Mouse (Mus musculus) embryonic facial prominence, embryonic 15.5 days (tissue): ENCODE results near the gene Slc22a2. TPM values are rescaled to one million over a fixed set of nuclear protein-coding genes. Genes with fewer than 3 reads are reported as not detected.

Experiments used
- ATAC-seq: fragments of 200-750 bp; cut with Nextera tagmentation; 2 replicates; pipeline ENCODE4 v1.8.0; 2017; ENCODE audit warnings: low read depth, moderate TSS enrichment; ENCODE audit not compliant: insufficient number of reproducible peaks, low FRiP score, low TSS enrichment
- H3K27ac ChIP-seq: fragments of 300-500 bp; sonication (generic); replicated peaks from 2 replicates; pipeline ENCODE4 v1.5.1; 2015; ENCODE audit warnings: mild to moderate bottlenecking, inconsistent platforms
- H3K27me3 ChIP-seq: fragments of 300-500 bp; sonication (generic); 2 replicates; pipeline ENCODE4 v1.6.1; 2015; ENCODE audit warnings: inconsistent platforms
- H3K36me3 ChIP-seq: fragments of 300-500 bp; sonication (generic); 2 replicates; pipeline ENCODE4 v1.6.1; 2015; ENCODE audit warnings: mild to moderate bottlenecking, inconsistent platforms
- H3K4me1 ChIP-seq: fragments of 300-500 bp; sonication (generic); 2 replicates; pipeline ENCODE4 v1.6.1; 2015; ENCODE audit warnings: inconsistent platforms
- H3K4me2 ChIP-seq: fragments of 300-500 bp; sonication (generic); replicated peaks from 2 replicates; pipeline ENCODE4 v1.6.1; 2015; ENCODE audit warnings: mild to moderate bottlenecking, inconsistent platforms
- H3K4me3 ChIP-seq: fragments of 300-500 bp; sonication (generic); replicated peaks from 2 replicates; pipeline ENCODE4 v1.5.1; 2015; ENCODE audit warnings: mild to moderate bottlenecking, inconsistent platforms
- H3K9ac ChIP-seq: fragments of 300-500 bp; sonication (generic); 2 replicates; pipeline ENCODE4 v1.6.1; 2015; ENCODE audit warnings: inconsistent platforms
- H3K9me3 ChIP-seq: fragments of 300-500 bp; sonication (generic); replicated peaks from 2 replicates; pipeline ENCODE4 v1.6.1; 2016; ENCODE audit warnings: inconsistent platforms
- WGBS: fragments of 180-500 bp; shearing (Covaris S2); methylation state at CpG from one replicate; pipeline ENCODE4 v1.1.7; 2015; 5-methylcytosine and 5-hydroxymethylcytosine counted together
- polyA plus RNA-seq: library from polyadenylated mRNA; unstranded; fragments of >200 nt; fragmentation: Nextera tagmentation; extraction: Ambion mirVana; gene quantifications from 2 replicates; pipeline ENCODE4 v1.2.1, GENCODE M21; 2015

The Slc22a2 gene
- polyA plus RNA-seq, 1 experiment from 2014 or later, result 0.11 TPM

DNA sequence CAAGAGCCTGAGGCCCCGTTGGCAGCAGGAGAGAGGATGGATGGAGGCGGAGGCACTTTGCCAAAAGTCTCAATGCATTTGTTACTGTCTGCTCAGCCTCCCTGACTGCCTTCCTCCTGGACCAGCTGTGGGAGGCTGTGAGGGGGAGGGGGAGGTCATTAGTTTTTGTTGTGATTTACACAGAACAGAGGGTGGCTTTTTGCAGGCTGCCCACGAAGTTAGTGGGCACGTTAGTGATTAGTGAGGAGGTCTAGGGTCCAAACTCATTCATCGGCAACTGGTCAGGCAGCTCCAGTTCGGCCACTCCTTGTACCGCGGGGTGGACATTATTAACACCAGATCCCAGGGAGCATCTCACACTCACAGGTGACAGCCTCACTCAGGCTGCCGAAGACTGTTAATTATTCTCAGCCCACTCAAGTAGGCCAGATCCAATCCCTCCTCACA, 4.9 kb downstream of the Slc22a2 start:
- Histone ChIP-seq H3K27ac (no peak overlapping the region), H3K27me3 (no peaks in the 10 kb centered on the region), H3K9ac (no peak overlapping the region), H3K4me2 (no peak overlapping the region), H3K9me3 (no peaks in the 10 kb centered on the region), H3K36me3 (no peaks in the 10 kb centered on the region), H3K4me1 (peaks cover 5% of the 10 kb centered on the region; the same call in 1 of the 2 replicates), H3K4me3 (no peak overlapping the region)
- 58% methylated on average over 9 of the region's 9 CpGs for WGBS
- no peak for ATAC-seq

DNA sequence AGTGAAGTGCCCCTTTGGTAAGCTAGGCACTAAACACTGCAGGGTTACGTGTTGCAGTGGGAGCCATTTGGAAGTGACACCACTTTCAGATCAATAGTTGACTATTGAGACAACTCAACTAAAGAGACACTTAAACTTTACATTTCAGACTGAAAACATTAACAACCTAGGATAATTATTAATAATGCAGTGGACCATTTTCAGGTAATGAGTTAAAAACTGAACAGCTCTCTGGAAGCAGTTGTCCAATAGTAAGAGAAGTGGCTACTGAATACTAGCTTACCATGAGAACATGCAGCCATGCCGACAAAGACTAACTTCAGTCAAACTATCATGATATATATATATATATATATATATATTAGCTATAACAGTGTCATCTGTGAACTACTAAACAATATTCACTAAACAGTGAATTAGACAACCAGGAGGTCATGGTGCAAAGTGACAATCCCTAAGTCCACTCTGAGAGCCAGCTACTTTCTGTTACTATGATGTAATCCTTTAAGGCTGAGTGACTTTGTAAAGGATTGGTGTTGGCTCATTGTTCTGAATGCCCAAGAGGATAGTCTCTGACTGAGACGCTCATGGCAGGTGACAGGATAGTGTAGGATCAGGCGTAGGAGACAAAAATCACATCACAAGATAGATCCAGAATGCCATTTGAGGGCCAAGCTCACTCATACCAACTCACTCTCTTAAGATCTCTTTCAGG, 7.1 kb downstream of the Slc22a2 start:
- Histone ChIP-seq H3K9me3 (no peaks in the 10 kb centered on the region), H3K9ac (no peak overlapping the region), H3K27ac (no peak overlapping the region), H3K36me3 (no peaks in the 10 kb centered on the region), H3K4me2 (no peak overlapping the region), H3K27me3 (no peaks in the 10 kb centered on the region), H3K4me1 (peaks cover 5% of the 10 kb centered on the region; the same call in 1 of the 2 replicates), H3K4me3 (no peak overlapping the region)
- ATAC-seq, result no peak
- 85% methylated on average over 4 of the region's 4 CpGs for WGBS

DNA sequence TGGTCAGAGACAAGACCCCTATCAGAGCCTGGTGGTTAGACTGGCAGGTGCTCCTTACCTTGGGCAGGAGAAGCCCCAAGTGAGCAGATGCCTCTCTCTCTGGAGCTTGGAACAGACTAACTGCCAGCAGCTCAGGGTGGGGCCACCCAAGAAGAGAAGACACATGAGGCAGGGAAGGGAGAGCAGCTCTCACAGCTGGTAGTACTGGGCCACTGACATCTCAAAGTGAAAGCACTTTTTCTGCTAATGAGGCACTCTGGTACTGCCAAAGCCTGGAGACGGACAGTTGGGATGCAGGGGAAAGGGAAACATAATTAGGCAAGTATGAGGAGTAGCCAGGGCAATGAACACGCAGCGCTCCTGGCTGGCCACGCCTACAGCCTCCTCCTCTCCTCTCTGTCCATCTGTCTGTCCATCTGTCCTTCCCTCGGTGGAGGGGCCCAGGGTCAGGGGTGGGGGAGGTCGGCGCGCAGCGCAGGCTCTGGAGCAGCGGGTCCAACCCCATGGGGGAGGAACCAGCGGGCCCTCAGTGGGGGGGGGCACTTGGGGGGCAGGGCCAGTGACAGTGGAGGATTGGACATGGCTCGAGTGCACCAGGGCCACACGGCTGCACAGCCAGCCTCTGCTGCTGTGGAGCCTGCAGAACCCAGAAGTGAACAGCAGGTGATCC, 12.0 kb downstream of the Slc22a2 start:
- Histone ChIP-seq H3K4me1 (no peaks in the 10 kb centered on the region), H3K9ac (no peak overlapping the region), H3K4me2 (no peak overlapping the region), H3K27ac (no peak overlapping the region), H3K27me3 (no peaks in the 10 kb centered on the region), H3K9me3 (no peaks in the 10 kb centered on the region), H3K36me3 (no peaks in the 10 kb centered on the region), H3K4me3 (no peak overlapping the region)
- no peak for ATAC-seq
- WGBS, result 71% methylated on average over 13 of the region's 13 CpGs

DNA sequence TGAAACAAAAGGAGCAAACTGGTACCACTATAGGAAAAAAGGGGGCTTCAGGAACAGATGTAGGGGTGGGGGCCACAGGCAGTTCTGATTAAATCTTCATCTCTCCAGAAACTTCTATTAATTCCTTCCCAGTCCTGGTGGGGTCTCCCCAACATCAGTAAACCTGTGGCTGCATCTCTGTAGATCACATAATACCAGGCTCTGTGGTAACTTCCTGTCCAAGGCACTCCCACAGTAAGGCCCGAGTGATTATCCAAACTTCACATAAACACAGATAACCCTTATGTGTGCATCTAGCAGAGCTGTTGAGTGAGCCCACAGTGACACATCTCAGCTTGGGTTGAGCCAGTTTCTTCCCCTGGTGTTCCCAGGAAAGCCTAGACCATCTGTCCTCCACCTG, 22.7 kb downstream of the Slc22a2 start:
- WGBS, result 44% methylated on average over 1 of the region's 1 CpGs
- no peak overlapping the region for H3K27ac ChIP-seq
- H3K4me3 ChIP-seq, result no peak overlapping the region
- no peak overlapping the region for H3K9ac ChIP-seq
- 0 out of 2 replicates have a peak, but pooled peaks cover 4% of the 10 kb centered on the region for H3K4me1 ChIP-seq
- no peak overlapping the region for H3K4me2 ChIP-seq
- no peaks in the 10 kb centered on the region for H3K9me3 ChIP-seq
- no peak for ATAC-seq
- no peaks in the 10 kb centered on the region for H3K36me3 ChIP-seq
- H3K27me3 ChIP-seq, result no peaks in the 10 kb centered on the region

DNA sequence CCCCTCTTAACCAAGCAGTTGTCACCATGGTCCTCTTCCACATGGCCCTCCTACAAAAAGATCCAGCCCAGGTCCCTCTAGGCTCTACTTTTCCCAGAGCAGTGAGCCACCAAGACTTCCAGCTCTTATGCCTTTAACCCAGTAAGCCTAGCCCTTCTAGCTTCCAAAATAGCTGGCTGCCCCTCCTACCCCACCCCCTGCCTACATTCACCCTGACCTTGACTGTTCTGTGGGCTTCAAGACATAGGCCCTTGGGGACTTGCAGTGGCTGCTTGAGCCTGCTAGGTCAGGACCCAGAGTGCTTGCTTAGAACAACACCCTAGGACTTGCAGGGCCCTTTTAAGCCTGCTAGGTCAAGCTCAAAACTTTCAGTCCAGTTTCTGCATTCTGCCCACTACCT, 23.3 kb downstream of the Slc22a2 start:
- no peaks in the 10 kb centered on the region for H3K27me3 ChIP-seq
- no peak overlapping the region for H3K4me3 ChIP-seq
- no peak overlapping the region for H3K9ac ChIP-seq
- ATAC-seq, result no peak
- no peak overlapping the region for H3K27ac ChIP-seq
- no peak overlapping the region for H3K4me2 ChIP-seq
- no peaks in the 10 kb centered on the region for H3K36me3 ChIP-seq
- H3K9me3 ChIP-seq, result no peaks in the 10 kb centered on the region
- H3K4me1 ChIP-seq, result 0 out of 2 replicates have a peak, but pooled peaks cover 4% of the 10 kb centered on the region

DNA sequence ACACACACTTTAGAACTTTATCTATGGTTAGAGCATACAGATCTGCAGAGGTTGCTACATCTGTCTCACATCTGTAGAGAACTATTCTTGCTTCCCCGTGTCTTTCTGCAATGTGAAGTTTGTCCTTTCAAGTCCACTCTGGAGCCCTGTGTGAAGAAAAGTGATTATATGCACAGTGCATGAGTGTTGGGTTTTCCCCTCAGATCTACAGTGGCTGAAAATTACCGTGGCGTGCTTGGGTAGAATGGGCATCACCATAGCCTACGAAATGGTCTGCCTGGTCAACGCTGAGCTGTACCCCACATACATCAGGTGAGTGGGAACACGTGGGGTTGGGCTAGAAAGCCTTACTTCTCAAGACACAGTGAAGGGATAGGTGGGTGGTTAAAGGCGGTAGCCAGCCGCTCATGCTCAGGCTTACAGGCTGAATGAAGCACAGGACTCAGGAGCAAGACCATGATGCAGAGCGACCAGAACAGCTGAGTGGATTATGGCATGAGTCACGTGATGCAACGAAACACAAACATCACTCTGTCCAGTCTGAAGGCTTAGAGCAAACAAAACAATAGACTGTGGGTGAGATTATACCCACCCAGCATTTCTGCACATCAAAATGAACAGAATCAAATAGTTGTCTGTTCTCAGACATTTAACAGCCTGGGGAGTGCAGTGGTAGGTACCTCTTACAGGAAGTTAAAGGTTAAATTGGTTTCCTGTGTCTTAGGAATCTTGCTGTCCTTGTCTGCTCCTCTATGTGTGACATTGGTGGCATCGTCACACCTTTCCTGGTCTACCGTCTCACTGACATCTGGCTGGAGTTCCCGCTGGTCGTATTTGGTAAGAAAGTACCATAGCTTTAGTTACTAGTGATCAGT, 30.8 kb downstream of the Slc22a2 start:
- H3K27ac ChIP-seq, result no peak overlapping the region
- no peak for ATAC-seq
- H3K27me3 ChIP-seq, result no peaks in the 10 kb centered on the region
- no peak overlapping the region for H3K4me3 ChIP-seq
- 82% methylated on average over 15 of the region's 15 CpGs for WGBS
- H3K36me3 ChIP-seq, result no peaks in the 10 kb centered on the region
- H3K4me2 ChIP-seq, result no peak overlapping the region
- no peaks in the 10 kb centered on the region for H3K9me3 ChIP-seq
- no peak overlapping the region for H3K9ac ChIP-seq
- H3K4me1 ChIP-seq, result no peaks in the 10 kb centered on the region

DNA sequence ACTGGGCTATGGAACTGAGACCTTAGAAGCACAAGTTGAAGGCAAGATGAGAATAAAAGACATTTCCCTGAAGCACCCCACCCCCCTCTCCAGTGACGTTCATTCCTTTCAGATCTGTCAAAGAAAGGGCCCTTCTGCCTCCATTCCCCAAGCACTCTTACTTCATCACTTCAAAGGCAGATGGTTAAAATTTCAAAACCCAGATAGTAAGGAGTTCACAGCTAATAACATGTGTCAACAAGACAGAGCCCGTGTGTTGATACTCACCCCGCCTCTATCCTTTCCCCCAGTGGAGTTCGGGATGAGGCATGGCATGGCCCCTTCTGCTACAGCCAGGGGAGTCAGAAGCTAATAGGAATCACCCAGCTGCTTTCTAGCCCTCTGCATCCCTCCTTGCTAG, 31.5 kb downstream of the Slc22a2 start:
- Histone ChIP-seq H3K9ac (no peak overlapping the region), H3K27ac (no peak overlapping the region), H3K4me1 (no peaks in the 10 kb centered on the region), H3K36me3 (no peaks in the 10 kb centered on the region), H3K9me3 (no peaks in the 10 kb centered on the region), H3K4me2 (no peak overlapping the region), H3K27me3 (no peaks in the 10 kb centered on the region), H3K4me3 (no peak overlapping the region)
- no peak for ATAC-seq
- WGBS, result 40% methylated on average over 4 of the region's 4 CpGs

DNA sequence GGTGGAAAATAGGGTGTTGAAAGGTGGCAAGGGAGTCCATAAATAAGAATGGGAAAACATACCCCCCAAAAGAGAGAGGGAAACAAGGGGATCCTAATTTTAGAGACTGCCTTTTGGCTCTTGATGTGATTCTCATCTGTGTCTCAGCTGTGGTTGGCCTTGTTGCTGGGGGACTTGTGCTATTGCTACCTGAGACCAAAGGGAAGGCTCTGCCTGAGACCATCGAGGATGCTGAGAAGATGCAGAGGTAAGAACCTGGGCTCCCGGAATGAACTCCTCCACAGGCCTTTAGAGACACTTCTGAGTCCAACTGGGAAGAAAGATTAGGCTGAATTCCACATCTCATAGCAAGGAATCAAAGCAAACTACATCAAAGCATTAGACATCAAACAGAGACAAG, 35.7 kb downstream of the Slc22a2 start:
- Histone ChIP-seq H3K27ac (no peak overlapping the region), H3K4me3 (no peak overlapping the region), H3K36me3 (no peaks in the 10 kb centered on the region), H3K4me2 (no peak overlapping the region), H3K4me1 (no peaks in the 10 kb centered on the region), H3K27me3 (no peaks in the 10 kb centered on the region), H3K9me3 (no peaks in the 10 kb centered on the region), H3K9ac (no peak overlapping the region)
- no peak for ATAC-seq
- WGBS, result 71% methylated on average over 2 of the region's 2 CpGs

DNA sequence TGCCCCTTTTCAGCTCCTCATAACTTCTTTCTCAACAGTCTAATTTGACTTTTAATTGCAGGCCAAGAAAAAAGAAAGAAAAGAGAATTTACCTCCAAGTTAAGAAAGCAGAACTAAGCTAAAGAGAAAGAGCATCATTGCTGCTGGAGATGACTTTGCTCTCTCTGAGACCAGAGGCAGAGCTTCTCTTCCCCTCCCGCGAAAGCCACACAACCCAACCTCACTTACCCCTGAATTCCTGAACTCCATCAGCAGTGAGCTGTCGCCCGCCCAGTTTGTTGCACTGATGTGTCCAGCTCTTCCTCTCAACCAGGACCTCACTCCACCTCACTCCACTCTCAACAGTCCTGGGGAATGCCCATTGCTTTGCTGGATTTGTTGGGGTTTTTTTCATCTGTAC, 44.1 kb downstream of the Slc22a2 start:
- H3K27ac ChIP-seq, result no peak overlapping the region
- no peaks in the 10 kb centered on the region for H3K4me1 ChIP-seq
- no peak overlapping the region for H3K9ac ChIP-seq
- peaks cover 6% of the 10 kb centered on the region; the same call in 1 of the 2 replicates for H3K9me3 ChIP-seq
- H3K27me3 ChIP-seq, result no peaks in the 10 kb centered on the region
- H3K4me3 ChIP-seq, result no peak overlapping the region
- 88% methylated on average over 4 of the region's 4 CpGs for WGBS
- no peak for ATAC-seq
- H3K36me3 ChIP-seq, result no peaks in the 10 kb centered on the region
- H3K4me2 ChIP-seq, result no peak overlapping the region

DNA sequence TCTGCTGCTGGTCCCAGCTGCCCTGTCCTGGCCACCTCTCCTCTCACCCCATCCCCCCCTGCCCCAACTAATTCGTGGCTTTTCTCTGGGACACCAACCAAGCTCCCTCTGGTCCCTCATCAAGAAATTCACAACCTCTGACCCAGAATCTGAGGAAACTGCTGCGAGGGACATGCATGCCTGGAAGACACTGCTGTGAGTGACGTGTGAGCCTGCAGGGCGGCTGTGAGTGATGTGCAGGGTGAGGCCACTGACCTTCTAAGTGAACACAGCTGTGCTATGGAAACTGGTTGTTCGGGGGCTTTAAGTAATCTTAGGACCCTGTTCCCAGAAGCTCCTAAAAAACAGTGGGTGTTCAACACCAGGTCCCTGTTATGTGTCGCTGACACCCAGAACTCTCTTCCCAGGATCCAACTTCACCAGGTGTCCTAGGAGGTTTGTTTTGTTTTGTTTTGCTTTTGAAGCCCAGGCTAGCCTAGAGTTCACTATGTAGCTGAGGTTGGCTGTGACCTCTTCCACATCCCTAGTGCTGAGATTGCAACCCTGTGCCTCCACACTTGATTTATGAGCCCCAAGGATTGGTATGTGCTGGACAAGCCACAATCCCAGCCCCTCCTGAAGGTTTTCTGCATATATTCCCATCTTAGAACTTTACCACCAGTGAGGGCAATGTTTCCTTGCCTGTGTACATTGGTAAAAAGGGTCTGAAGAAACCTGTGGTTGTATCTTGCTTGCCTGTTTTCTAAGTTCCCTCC, 47.2 kb downstream of the Slc22a2 start:
- H3K9ac ChIP-seq, result no peak overlapping the region
- no peaks in the 10 kb centered on the region for H3K36me3 ChIP-seq
- H3K27ac ChIP-seq, result no peak overlapping the region
- no peak overlapping the region for H3K4me3 ChIP-seq
- 20% methylated on average over 6 of the region's 6 CpGs for WGBS
- no peaks in the 10 kb centered on the region for H3K9me3 ChIP-seq
- ATAC-seq, result no peak
- H3K27me3 ChIP-seq, result no peaks in the 10 kb centered on the region
- no peaks in the 10 kb centered on the region for H3K4me1 ChIP-seq
- H3K4me2 ChIP-seq, result no peak overlapping the region
